Mouse (Mus musculus) stomach, embryonic 16.5 days (tissue): Measurements from ENCODE around the gene Lsm12. TPM values are rescaled to one million over a fixed set of nuclear protein-coding genes. Genes with fewer than 3 reads are reported as not detected.

Experiments used
- ATAC-seq: fragments of 200-750 bp; cut with Nextera tagmentation; 2 replicates; pipeline ENCODE4 v1.8.0; 2017; ENCODE audit warnings: moderate number of reproducible peaks, moderate TSS enrichment; ENCODE audit not compliant: insufficient read depth, low FRiP score
- H3K27ac ChIP-seq: fragments of 300-500 bp; sonication (generic); 2 replicates; pipeline ENCODE4 v1.5.1; 2014; ENCODE audit warnings: low read length
- H3K27me3 ChIP-seq: fragments of 300-500 bp; sonication (generic); 2 replicates; pipeline ENCODE4 v1.6.1; 2014; ENCODE audit warnings: low read length, control low read depth, mixed read lengths; ENCODE audit not compliant: control insufficient read depth, insufficient read depth
- H3K36me3 ChIP-seq: fragments of 300-500 bp; sonication (generic); 2 replicates; pipeline ENCODE4 v1.6.1; 2014; ENCODE audit warnings: low read length; ENCODE audit not compliant: control insufficient read depth, insufficient read depth
- H3K4me1 ChIP-seq: fragments of 300-500 bp; sonication (generic); 2 replicates; pipeline ENCODE4 v1.6.1; 2014; ENCODE audit warnings: low read length, control low read depth, mixed read lengths; ENCODE audit not compliant: control insufficient read depth, insufficient read depth
- H3K4me2 ChIP-seq: fragments of 300-500 bp; sonication (generic); 2 replicates; pipeline ENCODE4 v1.6.1; 2014; ENCODE audit warnings: low read depth, low read length, mixed read lengths
- H3K4me3 ChIP-seq: fragments of 300-500 bp; sonication (generic); replicated peaks from 2 replicates; pipeline ENCODE4 v1.5.1; 2014; ENCODE audit warnings: mild to moderate bottlenecking, low read length
- H3K9ac ChIP-seq: fragments of 300-500 bp; sonication (generic); 2 replicates; pipeline ENCODE4 v1.6.1; 2014; ENCODE audit warnings: low read length
- H3K9me3 ChIP-seq: fragments of 300-500 bp; sonication (generic); replicated peaks from 2 replicates; pipeline ENCODE4 v1.6.1; 2016; ENCODE audit warnings: low read length, control low read depth; ENCODE audit not compliant: control insufficient read depth
- WGBS: fragments of 180-500 bp; shearing (Covaris S2); extraction: QIAGEN DNeasy Blood & Tissue Kit; methylation state at CpG from one replicate; pipeline ENCODE4 v1.1.7; 2014; 5-methylcytosine and 5-hydroxymethylcytosine counted together
- polyA plus RNA-seq: library from polyadenylated mRNA; unstranded; fragments of >200 nt; fragmentation: Nextera tagmentation; extraction: Ambion mirVana; gene quantifications from 2 replicates; pipeline ENCODE4 v1.2.1, GENCODE M21; 2015

Gene Lsm12
- polyA plus RNA-seq, 1 experiment from 2014 or later = 85.4 TPM

- Histone ChIP-seq H3K9me3 (no peaks in the 10 kb centered on the region), H3K27me3 (peaks cover 45% of the 10 kb centered on the region), H3K9ac (0 out of 2 replicates have a peak overlapping the region, but pooled peaks have one; percentile 25), H3K4me1 (no peaks in the 10 kb centered on the region), H3K27ac (no peak overlapping the region), H3K4me3 (peak overlapping the region; percentile 30), H3K36me3 (no peaks in the 10 kb centered on the region), H3K4me2 (no peak overlapping the region)
- no peak for ATAC-seq
- WGBS = 10% methylated on average over 17 of the region's 17 CpGs
Observed at GRCm38 (mm10) chr11:102146531-102146930, 38.6 kb downstream of the Lsm12 start.

DNA sequence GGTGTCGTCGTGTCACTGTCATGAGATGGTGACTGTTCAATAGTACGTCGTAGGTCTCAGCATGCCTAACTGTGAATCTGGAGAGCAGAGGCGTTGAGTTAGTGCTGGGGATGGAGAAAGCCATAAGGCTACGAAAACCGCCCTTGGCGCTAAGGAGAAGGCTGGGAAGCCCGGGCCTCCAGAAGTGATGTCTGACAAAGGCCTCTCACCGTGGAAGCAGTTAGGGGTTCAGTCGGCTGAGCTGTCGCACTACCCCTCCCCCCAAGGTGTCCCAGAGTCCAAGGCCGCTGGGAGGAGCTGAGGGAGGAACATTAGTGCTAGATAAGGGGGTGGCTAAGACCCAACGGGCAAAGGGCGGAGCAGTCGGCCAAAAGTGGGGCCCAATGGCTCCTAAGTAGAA, 39.1 kb downstream of the Lsm12 start:
- H3K27ac ChIP-seq = no peak overlapping the region
- ATAC-seq = no peak
- WGBS = 9% methylated on average over 16 of the region's 16 CpGs

DNA sequence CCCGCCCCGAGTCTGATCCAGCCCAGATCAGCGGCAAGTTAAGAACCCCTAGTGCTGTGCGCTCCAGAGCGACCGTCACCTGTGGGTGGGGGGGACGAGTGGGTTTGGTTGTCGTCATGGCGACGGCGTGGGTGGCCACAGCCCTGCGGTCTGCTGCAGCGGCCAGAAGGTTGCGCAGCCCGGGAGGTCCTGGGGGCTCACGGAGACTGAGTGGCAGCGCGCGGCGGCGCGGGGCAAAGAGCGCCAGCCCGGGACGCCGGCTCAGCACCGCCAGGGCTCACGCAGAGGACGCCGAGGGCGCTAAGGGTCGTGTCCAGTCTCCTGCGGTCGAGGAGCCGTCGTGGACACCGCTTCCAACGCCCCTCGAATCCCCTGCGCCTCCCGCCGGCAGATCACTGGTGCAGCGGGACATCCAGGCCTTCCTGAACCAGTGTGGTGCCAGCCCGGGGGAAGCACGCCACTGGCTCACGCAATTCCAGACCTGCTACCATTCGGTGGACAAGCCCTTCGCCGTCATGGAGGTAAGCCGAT, 39.6 kb downstream of the Lsm12 start, which contains the start of gene Nags:
TSS of gene Nags (plus strand) at position 43 of the 531 bp plus-strand sequence.
- 2% methylated on average over 50 of the region's 50 CpGs for WGBS
- Histone ChIP-seq H3K4me1 (no peaks in the 10 kb centered on the region), H3K27me3 (peaks cover 45% of the 10 kb centered on the region), H3K27ac (no peak within 1 kb of the TSS), H3K4me3 (peak within 1 kb of the TSS; percentile 30), H3K36me3 (no peaks in the 10 kb centered on the region), H3K9ac (peak within 1 kb of the TSS; percentile 17; the same call in 1 of the 2 replicates), H3K4me2 (peak within 1 kb of the TSS; percentile 44), H3K9me3 (no peaks in the 10 kb centered on the region)
- 0 out of 2 replicates have a peak, but pooled peaks have one; percentile 8 for ATAC-seq

More for the DNA sequence above, 39.1 kb downstream of the Lsm12 start:
- Histone ChIP-seq H3K36me3 (no peaks in the 10 kb centered on the region), H3K4me2 (peak overlapping the region; percentile 44), H3K4me1 (no peaks in the 10 kb centered on the region), H3K9me3 (no peaks in the 10 kb centered on the region), H3K4me3 (peak overlapping the region; percentile 30), H3K9ac (no peak overlapping the region; the same call in 1 of the 2 replicates), H3K27me3 (peaks cover 45% of the 10 kb centered on the region)

DNA sequence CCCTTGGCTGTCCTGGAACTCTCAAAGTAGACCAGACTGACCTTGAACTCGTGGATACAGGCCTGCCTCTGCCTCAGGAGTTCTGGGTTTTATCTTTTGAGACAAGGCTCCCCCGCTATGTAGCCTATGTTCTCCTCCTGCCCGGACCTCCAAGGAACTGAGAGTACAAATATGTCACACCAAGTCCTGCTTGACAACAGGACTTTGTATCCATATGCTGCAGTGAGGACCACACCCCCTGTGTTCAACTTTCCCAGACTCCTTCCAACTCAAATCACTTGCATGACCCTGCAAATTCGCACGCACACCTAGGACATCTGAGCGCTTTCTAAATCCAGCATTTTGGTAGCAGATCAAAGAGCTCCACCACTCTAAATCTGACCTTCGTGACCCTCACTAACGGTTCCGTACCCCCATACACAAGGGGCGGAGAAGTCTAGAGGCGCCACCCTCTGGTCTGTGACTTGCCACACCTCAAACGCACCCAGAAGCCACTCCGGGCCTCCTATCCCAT, 40.1 kb downstream of the Lsm12 start:
- H3K9ac ChIP-seq = peak overlapping the region; percentile 17; the same call in 1 of the 2 replicates

DNA sequence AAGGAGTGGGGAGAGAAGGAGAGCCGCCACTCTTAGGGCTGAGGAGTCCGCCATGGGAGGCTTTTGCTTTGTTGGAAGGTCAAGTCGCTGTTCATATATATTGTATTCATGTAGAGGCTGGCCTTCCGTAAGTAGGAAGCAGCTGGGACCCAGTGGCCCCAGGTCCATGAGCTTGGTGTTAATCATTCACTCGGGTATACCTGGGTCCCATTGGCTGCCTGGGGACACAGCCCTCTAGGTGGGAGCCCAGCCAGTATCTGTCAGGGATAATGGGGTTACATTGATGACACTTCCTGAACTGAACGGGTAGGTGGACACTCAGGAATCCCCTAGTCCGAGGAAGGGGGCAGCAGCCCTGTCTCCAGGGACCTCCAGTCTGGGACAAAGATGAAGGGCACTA, 42.7 kb downstream of the Lsm12 start:
- ATAC-seq = peak; percentile 54; the same call in 1 of the 2 replicates
- Histone ChIP-seq H3K4me2 (no peak overlapping the region), H3K27me3 (peaks cover 28% of the 10 kb centered on the region), H3K9me3 (no peaks in the 10 kb centered on the region), H3K4me3 (no peak overlapping the region), H3K4me1 (no peaks in the 10 kb centered on the region), H3K9ac (no peak overlapping the region), H3K36me3 (no peaks in the 10 kb centered on the region), H3K27ac (no peak overlapping the region)
- WGBS = 54% methylated on average over 7 of the region's 7 CpGs

More for the DNA sequence above, 40.1 kb downstream of the Lsm12 start:
- no peak overlapping the region for H3K27ac ChIP-seq
- peak overlapping the region; percentile 44 for H3K4me2 ChIP-seq
- 29% methylated on average over 13 of the region's 13 CpGs for WGBS
- H3K36me3 ChIP-seq = no peaks in the 10 kb centered on the region
- H3K4me3 ChIP-seq = peak overlapping the region; percentile 30
- H3K4me1 ChIP-seq = no peaks in the 10 kb centered on the region
- no peaks in the 10 kb centered on the region for H3K9me3 ChIP-seq
- ATAC-seq = peak; percentile 63; the same call in 1 of the 2 replicates
- peaks cover 45% of the 10 kb centered on the region for H3K27me3 ChIP-seq

DNA sequence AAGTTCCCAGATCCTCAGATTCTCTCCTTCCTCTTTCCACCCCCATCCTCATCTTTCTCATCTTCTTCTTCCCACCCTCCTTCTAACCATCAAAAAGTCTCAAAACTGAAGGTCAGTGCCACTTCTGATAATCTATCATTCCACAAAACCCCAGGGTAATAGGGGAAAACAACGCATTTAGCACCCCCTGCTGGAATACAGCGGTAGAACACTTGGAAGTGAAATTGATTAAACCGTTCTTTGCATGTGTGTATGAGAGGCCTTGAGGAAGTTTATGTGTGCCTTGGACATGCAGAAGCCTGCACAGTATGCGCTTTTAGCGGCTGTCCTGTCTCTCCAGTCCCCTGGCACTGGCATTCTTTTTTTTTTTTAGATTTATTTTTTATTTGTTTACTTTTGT, 44.6 kb downstream of the Lsm12 start:
- Histone ChIP-seq H3K27me3 (peaks cover 10% of the 10 kb centered on the region), H3K4me2 (no peak overlapping the region), H3K9me3 (no peaks in the 10 kb centered on the region), H3K4me3 (no peak overlapping the region), H3K9ac (no peak overlapping the region), H3K36me3 (no peaks in the 10 kb centered on the region), H3K27ac (no peak overlapping the region), H3K4me1 (no peaks in the 10 kb centered on the region)
- 3% methylated on average over 5 of the region's 5 CpGs for WGBS
- ATAC-seq = no peak

DNA sequence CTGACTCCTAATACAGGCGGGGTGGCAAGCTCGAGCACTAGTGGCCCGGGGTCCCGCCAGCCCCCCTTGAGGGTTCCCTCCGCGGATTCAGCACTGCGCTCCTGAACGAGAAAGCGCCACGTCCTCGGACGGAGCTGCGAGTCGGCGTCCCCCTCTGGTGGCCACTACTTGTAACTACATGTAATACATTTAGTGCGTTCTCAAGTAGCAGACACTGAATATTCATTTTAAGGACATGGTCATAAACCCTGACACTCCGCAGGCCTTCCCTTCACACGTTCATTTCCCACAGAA, 46.7 kb downstream of the Lsm12 start:
- under 1% methylated on average over 18 of the region's 18 CpGs for WGBS
- Histone ChIP-seq H3K9me3 (no peaks in the 10 kb centered on the region), H3K36me3 (no peaks in the 10 kb centered on the region), H3K4me3 (peak overlapping the region; percentile 31), H3K27ac (no peak overlapping the region), H3K9ac (peak overlapping the region; percentile 62), H3K27me3 (no peaks in the 10 kb centered on the region; the same call in 1 of the 2 replicates), H3K4me1 (no peaks in the 10 kb centered on the region), H3K4me2 (peak overlapping the region; percentile 59)
- no peak for ATAC-seq

GRCm38 (mm10) chr11:102137625-102138446, 47.3 kb downstream of the Lsm12 start:
- 42% methylated on average over 13 of the region's 13 CpGs for WGBS
- no peak overlapping the region for H3K27ac ChIP-seq
- H3K4me2 ChIP-seq = peak overlapping the region; percentile 59
- H3K9ac ChIP-seq = peak overlapping the region; percentile 62
- H3K4me3 ChIP-seq = peak overlapping the region; percentile 31
- H3K36me3 ChIP-seq = no peaks in the 10 kb centered on the region
- no peak for ATAC-seq
- H3K9me3 ChIP-seq = no peaks in the 10 kb centered on the region
- H3K4me1 ChIP-seq = no peaks in the 10 kb centered on the region
- H3K27me3 ChIP-seq = no peaks in the 10 kb centered on the region; the same call in 1 of the 2 replicates

DNA sequence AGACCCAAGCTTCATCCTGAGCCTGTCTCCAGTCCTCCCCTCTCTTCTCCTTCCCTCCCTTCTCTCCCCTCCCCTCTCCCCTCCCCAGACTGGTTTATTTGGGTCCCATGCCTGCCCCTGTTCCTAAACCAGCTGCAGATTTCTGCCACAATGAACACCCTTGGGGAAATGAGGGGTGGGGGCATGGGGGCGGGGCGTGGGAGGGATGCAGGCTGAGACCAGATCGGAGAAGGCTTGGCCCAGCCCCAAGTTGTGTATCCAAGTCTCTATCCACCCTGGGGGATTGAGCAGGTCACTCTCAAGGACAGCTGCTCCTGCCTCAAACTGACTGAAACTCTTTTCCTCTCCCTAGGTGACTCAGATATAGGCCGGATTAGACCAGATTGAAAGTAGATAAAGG, 50.6 kb downstream of the Lsm12 start:
- Histone ChIP-seq H3K9ac (no peak overlapping the region), H3K4me1 (no peaks in the 10 kb centered on the region), H3K27me3 (no peaks in the 10 kb centered on the region; the same call in 1 of the 2 replicates), H3K36me3 (no peaks in the 10 kb centered on the region), H3K9me3 (no peaks in the 10 kb centered on the region), H3K4me3 (no peak overlapping the region), H3K27ac (no peak overlapping the region), H3K4me2 (no peak overlapping the region)
- WGBS = 20% methylated on average over 4 of the region's 4 CpGs
- 0 out of 2 replicates have a peak, but pooled peaks have one; percentile 14 for ATAC-seq
